8 mouse cellular contexts compared by ENCODE assay signal in the genomic region with DNA sequence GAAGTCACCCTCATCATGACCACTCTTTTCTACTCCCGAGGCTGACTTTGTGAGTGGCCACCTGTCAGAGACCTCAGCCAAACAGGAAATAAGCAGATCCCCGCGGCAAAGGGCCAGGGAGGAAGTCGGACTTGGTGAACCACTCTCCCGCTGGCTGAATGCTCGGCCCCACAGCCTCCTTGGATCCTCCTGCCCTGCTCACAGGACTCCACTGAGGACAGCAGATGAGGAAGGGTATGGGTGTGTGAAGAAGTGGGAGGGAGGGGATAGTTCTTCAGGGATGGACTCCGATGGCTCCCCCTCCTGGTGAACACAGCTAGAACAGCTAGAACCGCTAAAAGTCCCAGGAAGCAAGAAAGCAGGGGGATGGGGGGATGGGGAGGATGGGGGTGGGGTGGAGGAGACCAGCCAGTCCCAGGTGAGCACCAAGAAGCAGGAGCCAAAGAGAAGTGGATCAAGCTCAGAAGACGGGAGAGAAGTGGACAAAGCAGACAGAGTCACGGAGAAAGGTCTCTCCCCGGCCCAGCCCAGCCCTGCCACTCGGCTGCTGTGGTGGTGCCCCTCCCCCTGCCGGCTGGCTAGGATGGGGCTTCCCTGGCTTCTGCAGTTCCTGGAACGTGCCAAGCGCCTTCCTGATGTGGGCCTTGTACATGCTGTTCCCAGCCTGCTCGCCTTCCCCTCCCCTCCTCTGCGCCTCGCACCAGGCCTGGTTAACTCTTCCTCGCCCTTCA. TPM values are rescaled to one million over a fixed set of nuclear protein-coding genes. Genes with fewer than 3 reads are reported as not detected.
DNase-seq lines count a peak whose midpoint lies in the region; ATAC-seq and TF ChIP-seq lines count a peak whose summit lies in the region.

No protein-coding gene starts in this region.

- H3K27ac ChIP-seq in embryonic facial prominence, embryonic 10.5 days (replicated peaks): peak overlapping the region; percentile 85
- H3K27ac ChIP-seq in heart, adult 2 months: peak overlapping the region; percentile 68
- H3K27ac ChIP-seq in limb, embryonic 15.5 days: peak overlapping the region; percentile 80
- H3K27ac ChIP-seq in midbrain, embryonic 15.5 days: peak overlapping the region; percentile 35; the same call in 1 of the 2 replicates

- peak; percentile 97 for TF ChIP-seq EP300 in heart, adult 2 months (IDR thresholded peaks at IDR 0.05; ENCODE audit: insufficient read depth, low read depth, low read length)

- TF ChIP-seq CTCF in heart, adult 2 months (IDR thresholded peaks at IDR 0.05): peak; percentile 57

- no peaks in the 10 kb centered on the region for H3K9me3 ChIP-seq in embryonic facial prominence, embryonic 10.5 days
- H3K9me3 ChIP-seq in limb, embryonic 15.5 days: no peaks in the 10 kb centered on the region
- H3K9me3 ChIP-seq in midbrain, embryonic 15.5 days: no peaks in the 10 kb centered on the region

- H3K36me3 ChIP-seq in embryonic facial prominence, embryonic 10.5 days (replicated peaks): peaks cover 64% of the 10 kb centered on the region
- H3K36me3 ChIP-seq in heart, adult 2 months (ENCODE audit: control insufficient read depth, insufficient read depth, low read length): no peaks in the 10 kb centered on the region; the same call in 1 of the 2 replicates
- H3K36me3 ChIP-seq in limb, embryonic 15.5 days: peaks cover 62% of the 10 kb centered on the region
- no peaks in the 10 kb centered on the region for H3K36me3 ChIP-seq in midbrain, embryonic 15.5 days (replicated peaks)

- ATAC-seq in limb, embryonic 15.5 days (ENCODE audit: insufficient number of reproducible peaks, low FRiP score, low TSS enrichment, low read depth): peak; percentile 88
- ATAC-seq in midbrain, embryonic 15.5 days (replicated peaks): peak; percentile 82

- peak overlapping the region; percentile 39 for H3K4me3 ChIP-seq in embryonic facial prominence, embryonic 10.5 days
- H3K4me3 ChIP-seq in heart, adult 2 months: no peak overlapping the region
- H3K4me3 ChIP-seq in limb, embryonic 15.5 days: peak overlapping the region; percentile 4; the same call in 1 of the 2 replicates
- no peak overlapping the region for H3K4me3 ChIP-seq in midbrain, embryonic 15.5 days

- 10% methylated on average over 19 of the region's 19 CpGs for WGBS in embryonic facial prominence, embryonic 10.5 days
- WGBS in heart, adult 2 months: 5% methylated on average over 19 of the region's 19 CpGs
- 9% methylated on average over 19 of the region's 19 CpGs for WGBS in limb, embryonic 15.5 days
- WGBS in midbrain, embryonic 15.5 days: 16% methylated on average over 19 of the region's 19 CpGs

- peak; percentile 29; the same call in 1 of the 2 replicates for TF ChIP-seq POLR2A in heart, adult 2 months (IDR thresholded peaks at IDR 0.05; ENCODE audit: insufficient read depth, low read depth, low read length)

- peak; percentile 72 for DNase-seq in ovary, adult 18-20 months (ENCODE audit: low spot score)
- no peak for DNase-seq in ovary, postnatal 10 days (ENCODE audit: low spot score)
- peak; percentile 77 for DNase-seq in embryonic facial prominence, embryonic 10.5 days (ENCODE audit: low spot score)
- DNase-seq in heart, adult 2 months: peak; percentile 81 to 88
- peak; percentile 71 for DNase-seq in kidney, adult 18-20 months
- DNase-seq in testis, postnatal 10 days (ENCODE audit: low spot score): peak; percentile 87

- no peaks in the 10 kb centered on the region for H3K79me2 ChIP-seq in heart, adult 2 months (replicated peaks; ENCODE audit: control insufficient read depth, insufficient read depth, low read length)

- no peaks in the 10 kb centered on the region for H3K27me3 ChIP-seq in embryonic facial prominence, embryonic 10.5 days (replicated peaks; ENCODE audit: low read depth, poor library complexity, severe bottlenecking)
- no peaks in the 10 kb centered on the region for H3K27me3 ChIP-seq in heart, adult 2 months (ENCODE audit: control insufficient read depth, insufficient read depth, low read length)
- no peaks in the 10 kb centered on the region for H3K27me3 ChIP-seq in limb, embryonic 15.5 days
- no peaks in the 10 kb centered on the region for H3K27me3 ChIP-seq in midbrain, embryonic 15.5 days (replicated peaks)

- H3K9ac ChIP-seq in heart, adult 2 months (ENCODE audit: low read depth, low read length): peak overlapping the region; percentile 40
- no peak overlapping the region for H3K9ac ChIP-seq in limb, embryonic 15.5 days
- H3K9ac ChIP-seq in midbrain, embryonic 15.5 days: no peak overlapping the region

- peak overlapping the region; percentile 20; the same call in 1 of the 2 replicates for H3K4me2 ChIP-seq in limb, embryonic 15.5 days
- H3K4me2 ChIP-seq in midbrain, embryonic 15.5 days: peak overlapping the region; percentile 13; the same call in 1 of the 2 replicates

- intact Hi-C loops in heart, adult 2 months (cut with DNase I): loop anchor here (1.0 to 10.0 kb wide), 4 partner anchors 42 to 207 kb away; partner anchors contain the start of gene Prdm11

- peaks cover 40% of the 10 kb centered on the region for H3K4me1 ChIP-seq in embryonic facial prominence, embryonic 10.5 days
- H3K4me1 ChIP-seq in heart, adult 2 months (ENCODE audit: control insufficient read depth, insufficient read depth, low read length): peaks cover 12% of the 10 kb centered on the region
- H3K4me1 ChIP-seq in limb, embryonic 15.5 days: peaks cover 33% of the 10 kb centered on the region
- H3K4me1 ChIP-seq in midbrain, embryonic 15.5 days: peaks cover 9% of the 10 kb centered on the region

RNA-seq across cellular contexts. Expression of gene Prdm11, which starts 57.9 kb away (rescaled TPM):
- polyA plus RNA-seq in embryonic facial prominence, embryonic 10.5 days (2016; fragmentation: Nextera tagmentation; extraction: Ambion mirVana): 2.9 and 3.5 TPM in 2 replicates
- 1 to 10 TPM; 7.9 to 9.5 TPM for total RNA-seq in heart, adult 2 months (2021)
- polyA plus RNA-seq in heart, adult 2 months (2012; rRNA removed): 4.4 and 6.1 TPM in 2 replicates
- 10.0 and 10.2 TPM in 2 replicates for polyA plus RNA-seq in limb, embryonic 15.5 days (2015; fragmentation: Nextera tagmentation; extraction: Ambion mirVana)
- polyA plus RNA-seq in midbrain, embryonic 15.5 days (2015; fragmentation: Nextera tagmentation; extraction: Ambion mirVana): 3.5 and 3.7 TPM in 2 replicates

Comparison
In these comparisons a context has a peak if more than half of its experiments do, and no peak if none do; other contexts are left out.
1. H3K27ac ChIP-seq: peak in every context shown above with its lines; median percentile 85 in embryonic facial prominence, embryonic 10.5 days; 80 in limb, embryonic 15.5 days; 68 in heart, adult 2 months; 35 in midbrain, embryonic 15.5 days.
2. H3K4me3 ChIP-seq: peak in embryonic facial prominence, embryonic 10.5 days (single experiment) and limb, embryonic 15.5 days (single experiment); none in heart, adult 2 months (single experiment) and midbrain, embryonic 15.5 days (single experiment).